Mouse (Mus musculus) lung, adult 2 months (tissue): ENCODE measurements around the gene Nrip1.

ENCODE experiments used
- CTCF ChIP-seq: fragments of 200-500 bp; IDR thresholded peaks from 2 replicates; pipeline ENCODE4 v1.5.1; 2011; ENCODE audit warnings: mild to moderate bottlenecking, low read length, control low read depth; ENCODE audit not compliant: insufficient read depth
- POLR2A ChIP-seq: fragments of 200-500 bp; IDR thresholded peaks from 2 replicates; pipeline ENCODE4 v1.6.1; 2011; ENCODE audit warnings: low read depth, mild to moderate bottlenecking, control low read depth, low read length, borderline replicate concordance; ENCODE audit errors: extremely low read depth

DNA sequence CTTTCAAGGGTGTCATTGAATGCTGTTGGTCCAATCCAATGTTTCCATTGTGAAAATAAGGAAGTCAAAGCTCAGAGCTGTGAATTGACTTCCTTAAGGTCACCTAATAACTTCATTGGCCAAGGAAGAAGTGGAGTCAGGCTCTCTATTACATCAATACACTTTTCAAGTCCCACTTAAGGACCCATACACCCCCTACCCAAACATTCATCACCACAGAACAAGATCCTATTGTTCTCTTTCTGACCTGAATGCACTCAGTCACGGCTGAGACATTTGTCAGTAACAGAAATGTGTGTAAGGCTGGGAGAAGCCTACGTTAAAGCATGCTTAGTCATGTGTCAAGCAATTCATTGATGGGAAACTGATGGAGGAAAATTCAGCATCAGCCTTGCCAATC, 107.8 kb downstream of the Nrip1 start:
- TF ChIP-seq CTCF = no peak
- TF ChIP-seq POLR2A = no peak
